ENCODE assay signal across 8 mouse cellular contexts in genomic region chr16:91484387-91484786, GRCm38 (mm10). TPM values are rescaled to one million over a fixed set of nuclear protein-coding genes. Genes with fewer than 3 reads are reported as not detected.
A peak's percentile ranks its signal among the peaks of the same experiment; 100 is the strongest.
DNase-seq lines count a peak whose midpoint lies in the region; ATAC-seq lines count a peak whose summit lies in the region.

No protein-coding gene starts in this region.

- H3K36me3 ChIP-seq in kidney, embryonic 16.5 days (ENCODE audit: insufficient read depth, low read length): peaks cover 6% of the 10 kb centered on the region; the same call in 1 of the 2 replicates
- peaks cover 5% of the 10 kb centered on the region; the same call in 1 of the 2 replicates for H3K36me3 ChIP-seq in heart, embryonic 15.5 days

- peaks cover 9% of the 10 kb centered on the region for H3K4me1 ChIP-seq in kidney, embryonic 16.5 days (ENCODE audit: insufficient read depth, low read length)
- H3K4me1 ChIP-seq in brown adipose tissue, adult 24 weeks (ENCODE audit: control insufficient read depth, insufficient read depth, insufficient read length, low read length): peaks cover 6% of the 10 kb centered on the region
- peaks cover 20% of the 10 kb centered on the region for H3K4me1 ChIP-seq in heart, embryonic 15.5 days (replicated peaks)

- peak overlapping the region; percentile 92 for H3K4me3 ChIP-seq in kidney, embryonic 16.5 days (ENCODE audit: low read length)
- H3K4me3 ChIP-seq in brown adipose tissue, adult 24 weeks (ENCODE audit: insufficient read depth, low read depth, low read length): peak overlapping the region; percentile 48
- H3K4me3 ChIP-seq in heart, embryonic 15.5 days: peak overlapping the region; percentile 93

- peak overlapping the region; percentile 98 for H3K27ac ChIP-seq in kidney, embryonic 16.5 days (ENCODE audit: low read length)
- peak overlapping the region; percentile 68 for H3K27ac ChIP-seq in brown adipose tissue, adult 24 weeks (replicated peaks; ENCODE audit: low read depth, low read length)
- H3K27ac ChIP-seq in heart, embryonic 15.5 days: peak overlapping the region; percentile 97

- peak overlapping the region; percentile 64 for H3K9ac ChIP-seq in kidney, embryonic 16.5 days (replicated peaks; ENCODE audit: low read length)
- peak overlapping the region; percentile 94 for H3K9ac ChIP-seq in heart, embryonic 15.5 days

- no peaks in the 10 kb centered on the region for H3K9me3 ChIP-seq in kidney, embryonic 16.5 days (ENCODE audit: low read length)
- no peaks in the 10 kb centered on the region; the same call in 1 of the 2 replicates for H3K9me3 ChIP-seq in heart, embryonic 15.5 days (replicated peaks)

- ATAC-seq in kidney, embryonic 16.5 days (ENCODE audit: low FRiP score, low TSS enrichment): no peak
- no peak for ATAC-seq in heart, embryonic 15.5 days (replicated peaks; ENCODE audit: insufficient number of reproducible peaks, insufficient read depth, low FRiP score, low read depth)
- ATAC-seq in megakaryocyte-erythroid progenitor cell, adult 5-6 weeks (replicated peaks; ENCODE audit: low FRiP score, low TSS enrichment, poor library complexity, severe bottlenecking): 0 out of 2 replicates have a peak, but pooled peaks have one; percentile 5

- 54% methylated on average over 17 of the region's 17 CpGs for WGBS in kidney, embryonic 16.5 days
- 47% methylated on average over 17 of the region's 17 CpGs for WGBS in heart, embryonic 15.5 days

- peak overlapping the region; percentile 84 for H3K4me2 ChIP-seq in kidney, embryonic 16.5 days (replicated peaks; ENCODE audit: low read depth, low read length)
- peak overlapping the region; percentile 67 for H3K4me2 ChIP-seq in heart, embryonic 15.5 days

- H3K27me3 ChIP-seq in kidney, embryonic 16.5 days (ENCODE audit: insufficient read depth, low read length): no peaks in the 10 kb centered on the region
- no peaks in the 10 kb centered on the region for H3K27me3 ChIP-seq in heart, embryonic 15.5 days

- no peak for DNase-seq in kidney, postnatal 14 days
- DNase-seq in spleen, postnatal 4 days (ENCODE audit: low spot score in 2 of 2): no peak
- DNase-seq in adrenal gland, postnatal 14 days: no peak
- no peak for DNase-seq in kidney, postnatal 25 days

RNA-seq across cellular contexts. Expression of gene Ifnar1, which starts 0.7 kb away (rescaled TPM):
- polyA plus RNA-seq in kidney, embryonic 16.5 days (2015; fragmentation: Nextera tagmentation; extraction: Ambion mirVana): 67.3 and 71.8 TPM in 2 replicates
- polyA plus RNA-seq in brown adipose tissue, adult 24 weeks (2012; ENCODE audit: insufficient read depth, insufficient read length, missing spikeins): 18.2 and 19.6 TPM in 2 replicates
- polyA plus RNA-seq in heart, embryonic 15.5 days (2015; fragmentation: Nextera tagmentation; extraction: Ambion mirVana): 32.7 and 43.0 TPM in 2 replicates
- 16.3 and 19.6 TPM in 2 replicates for total RNA-seq in megakaryocyte-erythroid progenitor cell, adult 5-6 weeks (2014; fragmentation: Nextera tagmentation)
- 22.2 and 22.7 TPM in 2 replicates for total RNA-seq in megakaryocyte-erythroid progenitor cell, adult 5-6 weeks (2017)
- total RNA-seq in adrenal gland, postnatal 14 days (2021): 80.3 and 82.7 TPM in 2 replicates
